Mouse (Mus musculus) liver, embryonic 13.5 days (tissue): Measurements from ENCODE around the gene Stradb. TPM values are rescaled to one million over a fixed set of nuclear protein-coding genes. Genes with fewer than 3 reads are reported as not detected.
"Not testable (repeated sequence)": the region's sequence is repeated elsewhere in the genome, so short reads cannot be mapped to it uniquely, and the experiment has no call there.

Experiments
- ATAC-seq: fragments of 200-750 bp; cut with Nextera tagmentation; 2 replicates; pipeline ENCODE4 v1.8.0; 2017; ENCODE audit warnings: low read depth, mild to moderate bottlenecking, moderate number of reproducible peaks, moderate library complexity
- DNase-seq: peaks from one replicate; pipeline ENCODE4 v3.0.0; 2022
- H3K27ac ChIP-seq: fragments of 300-500 bp; sonication (generic); 2 replicates; pipeline ENCODE4 v1.5.1; 2015; ENCODE audit warnings: moderate library complexity, mild to moderate bottlenecking, inconsistent platforms
- H3K27me3 ChIP-seq: fragments of 300-500 bp; sonication (generic); 2 replicates; pipeline ENCODE4 v1.6.1; 2015; ENCODE audit warnings: mild to moderate bottlenecking, inconsistent platforms
- H3K36me3 ChIP-seq: fragments of 300-500 bp; sonication (generic); 2 replicates; pipeline ENCODE4 v1.6.1; 2015; ENCODE audit warnings: mild to moderate bottlenecking, inconsistent platforms
- H3K4me1 ChIP-seq: fragments of 300-500 bp; sonication (generic); replicated peaks from 2 replicates; pipeline ENCODE4 v1.6.1; 2015; ENCODE audit warnings: inconsistent platforms
- H3K4me2 ChIP-seq: fragments of 300-500 bp; sonication (generic); 2 replicates; pipeline ENCODE4 v1.6.1; 2015; ENCODE audit warnings: inconsistent platforms, mild to moderate bottlenecking, moderate library complexity
- H3K4me3 ChIP-seq: fragments of 300-500 bp; sonication (generic); replicated peaks from 2 replicates; pipeline ENCODE4 v1.5.1; 2015; ENCODE audit warnings: mild to moderate bottlenecking, inconsistent platforms
- H3K9ac ChIP-seq: fragments of 300-500 bp; sonication (generic); 2 replicates; pipeline ENCODE4 v1.6.1; 2015; ENCODE audit warnings: mild to moderate bottlenecking, inconsistent platforms
- H3K9me3 ChIP-seq: fragments of 300-500 bp; sonication (generic); replicated peaks from 2 replicates; pipeline ENCODE4 v1.6.1; 2016; ENCODE audit warnings: inconsistent platforms
- whole genome bisulfite sequencing: fragments of 180-500 bp; shearing (Covaris S2); methylation state at CpG from one replicate; pipeline ENCODE4 v1.1.7; 2015; ENCODE audit not compliant: insufficient replicate concordance; 5-methylcytosine and 5-hydroxymethylcytosine counted together
- polyA plus RNA-seq: library from polyadenylated mRNA; unstranded; fragments of >200 nt; fragmentation: Nextera tagmentation; extraction: Ambion mirVana; gene quantifications from 2 replicates; pipeline ENCODE4 v1.2.1, GENCODE M21; 2015

The Stradb gene
- polyA plus RNA-seq, 1 experiment from 2014 or later = 41.0 TPM

DNA sequence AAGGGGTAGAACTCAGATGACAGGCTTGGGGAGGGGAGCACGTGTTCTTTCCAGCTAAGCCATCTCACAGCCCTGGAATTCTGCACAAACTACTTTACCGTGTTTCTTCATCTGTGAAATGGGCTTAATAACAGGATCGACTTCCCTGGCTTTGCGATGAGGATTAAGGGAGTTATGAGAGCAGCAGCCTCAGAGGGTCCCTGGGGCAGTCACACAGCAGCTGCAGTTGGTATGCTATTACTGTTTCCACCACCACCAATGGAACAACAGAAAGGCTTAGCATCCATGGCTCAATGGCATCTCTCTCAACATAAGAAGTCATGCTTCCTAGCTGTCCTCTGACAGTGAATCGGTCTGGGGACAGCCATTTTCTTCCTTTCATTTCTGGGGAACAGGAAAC lies 20.8 kb upstream of the Stradb start:
- H3K4me1 ChIP-seq = peaks cover 87% of the 10 kb centered on the region

DNA sequence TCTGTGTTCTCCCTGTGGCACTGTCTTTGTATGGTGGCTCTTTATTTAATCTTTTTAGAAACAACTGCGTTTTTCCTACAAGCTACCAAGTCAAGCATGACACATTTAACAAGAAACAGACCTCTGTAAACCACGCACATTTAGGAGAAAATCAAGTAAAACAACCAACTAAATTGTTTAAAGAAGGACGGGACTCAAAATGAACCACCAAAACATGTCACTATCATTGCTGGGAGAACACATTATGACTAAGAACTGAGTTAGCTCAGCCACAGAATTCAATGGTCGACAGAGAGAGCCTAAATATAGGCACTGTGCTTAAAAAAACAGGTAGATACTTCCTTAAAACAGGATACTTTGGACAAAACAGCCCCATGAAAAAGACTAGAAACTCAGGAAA lies 20.3 kb upstream of the Stradb start:
- Histone ChIP-seq H3K4me2 (peak overlapping the region; percentile 62), H3K4me3 (peak overlapping the region; percentile 55), H3K9ac (peak overlapping the region; percentile 74), H3K36me3 (peaks cover 26% of the 10 kb centered on the region), H3K27me3 (no peaks in the 10 kb centered on the region), H3K4me1 (peaks cover 90% of the 10 kb centered on the region), H3K9me3 (no peaks in the 10 kb centered on the region), H3K27ac (peak overlapping the region; percentile 97)
- ATAC-seq (no peak), DNase-seq (no peak)
- WGBS = 39% methylated on average over 4 of the region's 4 CpGs

More for the DNA sequence above, 20.8 kb upstream of the Stradb start:
- no peaks in the 10 kb centered on the region for H3K9me3 ChIP-seq
- peak overlapping the region; percentile 97 for H3K27ac ChIP-seq
- H3K9ac ChIP-seq = peak overlapping the region; percentile 74
- H3K4me2 ChIP-seq = peak overlapping the region; percentile 62
- peaks cover 27% of the 10 kb centered on the region for H3K36me3 ChIP-seq
- 82% methylated on average over 5 of the region's 5 CpGs for WGBS
- H3K4me3 ChIP-seq = no peak overlapping the region
- no peaks in the 10 kb centered on the region for H3K27me3 ChIP-seq
- DNase-seq = no peak
- no peak for ATAC-seq

- DNase-seq (peak; percentile 87), ATAC-seq (peak; percentile 97)
- peaks cover 24% of the 10 kb centered on the region for H3K36me3 ChIP-seq
- WGBS = 12% methylated on average over 9 of the region's 9 CpGs
- peak overlapping the region; percentile 62 for H3K4me2 ChIP-seq
- no peaks in the 10 kb centered on the region for H3K9me3 ChIP-seq
- peak overlapping the region; percentile 55 for H3K4me3 ChIP-seq
- H3K27me3 ChIP-seq = no peaks in the 10 kb centered on the region
- peak overlapping the region; percentile 74 for H3K9ac ChIP-seq
- H3K27ac ChIP-seq = peak overlapping the region; percentile 97
- peaks cover 91% of the 10 kb centered on the region for H3K4me1 ChIP-seq
These were observed 19.5 kb upstream of the Stradb start for GRCm38 (mm10) chr1:58953686-58954434.

GRCm38 (mm10) chr1:58954578-58955410 lies 18.5 kb upstream of the Stradb start:
- WGBS = 35% methylated on average over 8 of the region's 8 CpGs
- H3K4me2 ChIP-seq = peak overlapping the region; percentile 62

DNA sequence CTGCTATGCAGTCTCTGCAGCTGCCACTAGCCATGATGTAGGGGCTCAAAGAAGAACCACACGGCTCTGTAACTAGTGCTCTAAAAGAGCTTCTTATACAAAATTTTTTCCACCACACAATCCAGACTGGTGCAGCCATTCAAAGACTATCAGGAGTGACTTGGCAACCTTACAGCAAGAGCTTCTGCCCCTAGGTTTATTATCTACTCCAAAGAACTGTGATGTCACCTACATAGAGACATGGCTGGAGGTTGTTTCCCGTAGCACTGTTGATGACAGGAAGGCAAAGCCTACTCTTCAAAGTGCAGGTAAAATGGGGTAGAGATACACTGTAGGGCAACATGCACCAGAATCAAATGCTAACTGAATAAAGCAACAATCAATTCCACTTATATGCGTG lies 17.6 kb upstream of the Stradb start:
- H3K4me3 ChIP-seq = peak overlapping the region; percentile 55
- H3K9me3 ChIP-seq = no peaks in the 10 kb centered on the region
- peaks cover 28% of the 10 kb centered on the region for H3K36me3 ChIP-seq
- H3K4me1 ChIP-seq = peaks cover 95% of the 10 kb centered on the region
- 38% methylated on average over 3 of the region's 3 CpGs for WGBS
- peak overlapping the region; percentile 62 for H3K4me2 ChIP-seq
- ATAC-seq (peak; percentile 46), DNase-seq (peak; percentile 60)
- no peaks in the 10 kb centered on the region for H3K27me3 ChIP-seq
- peak overlapping the region; percentile 74 for H3K9ac ChIP-seq
- peak overlapping the region; percentile 97 for H3K27ac ChIP-seq

More at GRCm38 (mm10) chr1:58954578-58955410, 18.5 kb upstream of the Stradb start:
- DNase-seq = no peak
- peak overlapping the region; percentile 97 for H3K27ac ChIP-seq
- peaks cover 92% of the 10 kb centered on the region for H3K4me1 ChIP-seq
- no peaks in the 10 kb centered on the region for H3K27me3 ChIP-seq
- peak overlapping the region; percentile 55 for H3K4me3 ChIP-seq
- no peak for ATAC-seq
- no peaks in the 10 kb centered on the region for H3K9me3 ChIP-seq
- H3K9ac ChIP-seq = peak overlapping the region; percentile 74
- peaks cover 27% of the 10 kb centered on the region for H3K36me3 ChIP-seq

DNA sequence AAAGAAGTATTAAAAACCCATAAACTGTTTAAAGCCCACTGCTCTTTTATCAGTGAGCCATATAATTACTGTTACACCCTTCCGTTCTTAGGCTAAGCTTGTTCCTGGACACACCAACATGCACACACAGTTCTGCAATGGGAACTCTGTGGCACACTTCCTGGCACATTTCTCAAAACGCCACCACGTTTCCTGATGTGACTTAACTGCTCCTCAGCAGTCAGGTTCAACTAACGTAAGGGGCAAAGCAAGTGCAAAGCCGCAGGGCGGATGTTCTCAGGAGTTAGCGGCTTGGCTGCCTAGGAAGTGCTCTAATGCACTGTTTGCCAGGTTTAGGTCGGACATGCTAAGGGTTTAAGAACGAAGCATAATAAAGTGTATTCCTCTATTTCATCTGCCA lies 17.1 kb upstream of the Stradb start:
- WGBS = 15% methylated on average over 9 of the region's 9 CpGs
- no peak for ATAC-seq
- Histone ChIP-seq H3K9me3 (no peaks in the 10 kb centered on the region), H3K27me3 (no peaks in the 10 kb centered on the region), H3K36me3 (peaks cover 29% of the 10 kb centered on the region), H3K4me1 (peaks cover 95% of the 10 kb centered on the region), H3K27ac (peak overlapping the region; percentile 97), H3K4me2 (peak overlapping the region; percentile 62), H3K4me3 (peak overlapping the region; percentile 55), H3K9ac (peak overlapping the region; percentile 74)
- no peak for DNase-seq

DNA sequence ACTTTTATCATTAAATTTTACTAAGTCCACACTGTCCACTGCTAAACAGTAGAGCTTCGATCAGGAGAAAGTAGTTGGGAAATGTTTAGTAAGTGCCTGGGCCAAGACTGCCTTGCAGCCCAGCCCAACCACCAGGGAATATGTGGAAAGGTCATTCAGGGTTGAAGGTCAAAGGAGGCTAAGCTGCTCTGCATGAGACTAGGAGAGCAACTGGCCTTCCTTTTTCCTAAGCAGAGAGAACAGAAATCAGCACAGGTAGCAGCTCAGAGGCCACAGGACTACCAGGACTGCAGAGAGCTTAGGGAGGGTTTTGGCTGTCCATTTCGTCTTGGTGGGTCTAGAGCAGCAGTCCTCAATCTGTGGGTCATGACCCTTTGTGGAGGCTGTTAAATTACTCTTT lies 15.4 kb upstream of the Stradb start:
- H3K27me3 ChIP-seq = no peaks in the 10 kb centered on the region
- peak overlapping the region; percentile 99 for H3K27ac ChIP-seq
- no peaks in the 10 kb centered on the region for H3K9me3 ChIP-seq
- no peak for DNase-seq
- 53% methylated on average over 2 of the region's 2 CpGs for WGBS
- peaks cover 18% of the 10 kb centered on the region for H3K36me3 ChIP-seq
- ATAC-seq = no peak
- H3K4me3 ChIP-seq = no peak overlapping the region; the same call in 1 of the 2 replicates
- peaks cover 95% of the 10 kb centered on the region for H3K4me1 ChIP-seq
- H3K4me2 ChIP-seq = peak overlapping the region; percentile 35
- peak overlapping the region; percentile 64 for H3K9ac ChIP-seq

GRCm38 (mm10) chr1:58958789-58959526 lies 14.4 kb upstream of the Stradb start:
- peak overlapping the region; percentile 99 for H3K27ac ChIP-seq
- WGBS = 83% methylated on average over 16 of the region's 16 CpGs
- H3K4me3 ChIP-seq = 0 out of 2 replicates have a peak overlapping the region, but pooled peaks have one; percentile 2
- ATAC-seq, H3K9me3 ChIP-seq, DNase-seq, H3K27me3 ChIP-seq: not testable (repeated sequence)
- peaks cover 96% of the 10 kb centered on the region for H3K4me1 ChIP-seq
- peaks cover 18% of the 10 kb centered on the region for H3K36me3 ChIP-seq
- peak overlapping the region; percentile 59 for H3K9ac ChIP-seq
- H3K4me2 ChIP-seq = peak overlapping the region; percentile 68

- DNase-seq (no peak), ATAC-seq (no peak)
- peaks cover 18% of the 10 kb centered on the region for H3K36me3 ChIP-seq
- no peak overlapping the region for H3K4me3 ChIP-seq
- no peaks in the 10 kb centered on the region for H3K9me3 ChIP-seq
- H3K4me1 ChIP-seq = peaks cover 96% of the 10 kb centered on the region
- peak overlapping the region; percentile 59 for H3K9ac ChIP-seq
- no peaks in the 10 kb centered on the region for H3K27me3 ChIP-seq
- peak overlapping the region; percentile 99 for H3K27ac ChIP-seq
- peak overlapping the region; percentile 68 for H3K4me2 ChIP-seq
- 63% methylated on average over 2 of the region's 2 CpGs for WGBS
These were observed 13.6 kb upstream of the Stradb start for GRCm38 (mm10) chr1:58959682-58960081.

DNA sequence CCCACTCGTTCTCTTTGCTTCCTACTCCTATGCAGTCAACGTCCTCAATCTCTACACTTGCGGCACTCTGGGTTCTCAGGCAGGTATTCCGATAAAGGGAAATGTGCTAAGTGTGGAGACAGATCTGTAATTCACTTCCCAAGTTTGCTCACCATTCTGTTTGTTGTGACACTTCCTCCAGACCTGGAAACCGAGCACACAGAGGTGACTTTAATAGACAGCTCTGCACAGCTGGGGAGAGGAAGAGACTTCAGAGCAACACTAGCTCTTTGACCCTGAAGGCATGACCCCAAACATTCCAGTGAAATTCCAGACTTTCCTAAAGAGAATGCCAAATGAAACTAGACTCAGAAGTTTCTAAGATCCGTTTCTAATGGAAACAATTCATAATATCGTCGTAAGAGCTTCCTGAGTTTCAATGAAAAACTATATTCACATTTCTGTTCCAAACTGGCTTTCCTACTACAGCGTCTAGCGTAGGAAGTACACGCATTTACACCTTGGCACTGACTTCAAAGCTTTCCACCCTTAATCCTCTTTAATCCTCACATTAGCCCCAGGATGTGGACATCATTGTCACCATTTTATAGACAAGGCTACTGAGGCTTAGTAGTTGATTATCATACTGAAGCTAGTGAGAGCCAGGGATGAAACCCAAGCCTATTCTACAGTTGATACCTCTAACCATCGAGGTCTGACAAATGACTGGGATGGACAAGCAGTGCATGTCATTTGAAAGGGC lies 12.0 kb upstream of the Stradb start:
- Histone ChIP-seq H3K27me3 (no peaks in the 10 kb centered on the region), H3K27ac (peak overlapping the region; percentile 99)
- DNase-seq = no peak

More for the DNA sequence above, 12.0 kb upstream of the Stradb start:
- no peaks in the 10 kb centered on the region for H3K9me3 ChIP-seq
- WGBS = 65% methylated on average over 12 of the region's 12 CpGs
- peak overlapping the region; percentile 12; the same call in 1 of the 2 replicates for H3K4me3 ChIP-seq
- H3K9ac ChIP-seq = peak overlapping the region; percentile 70
- ATAC-seq = no peak
- H3K4me2 ChIP-seq = peak overlapping the region; percentile 68
- H3K4me1 ChIP-seq = peaks cover 95% of the 10 kb centered on the region
- H3K36me3 ChIP-seq = peaks cover 22% of the 10 kb centered on the region
